Mouse (Mus musculus) c-Kit-positive CD71-positive TER-119-positive erythroid progenitor cells, embryonic 14.5 days (primary cell): ENCODE data around the gene Pxmp2.

Source experiments
- DNase-seq: peaks from one replicate; pipeline ENCODE4 v3.0.0-alpha.2; 2013; ENCODE audit warnings: low spot score

Pxmp2 gene

GRCm38 (mm10) chr5:110285770-110286445 is at the start of gene Pxmp2, which contains the start of gene Pole:
Gene Pxmp2 (minus strand): TSS chr5:110286186.
Gene Pole (plus strand): TSS chr5:110286306.
- DNase-seq = peak; percentile 91

- no peak for DNase-seq
Observed at GRCm38 (mm10) chr5:110330508-110330907, 44.5 kb upstream of the Pxmp2 start.

- DNase-seq = no peak
Observed at GRCm38 (mm10) chr5:110313127-110313526, 27.1 kb upstream of the Pxmp2 start.

GRCm38 (mm10) chr5:110308861-110309260 is 22.9 kb upstream of the Pxmp2 start:
- DNase-seq = no peak

GRCm38 (mm10) chr5:110300591-110300990 is 14.6 kb upstream of the Pxmp2 start:
- DNase-seq = no peak

GRCm38 (mm10) chr5:110296637-110297036 is 10.7 kb upstream of the Pxmp2 start:
- no peak for DNase-seq

- no peak for DNase-seq
Observed at GRCm38 (mm10) chr5:110291649-110292048, 5.7 kb upstream of the Pxmp2 start.

- DNase-seq = no peak
Observed at GRCm38 (mm10) chr5:110287084-110287475, 1.1 kb upstream of the Pxmp2 start.

GRCm38 (mm10) chr5:110286446-110287083 is 579 bp upstream of the Pxmp2 start:
- DNase-seq = no peak

- peak; percentile 51 for DNase-seq
Observed at GRCm38 (mm10) chr5:110285156-110285555, 830 bp downstream of the Pxmp2 start.

GRCm38 (mm10) chr5:110284536-110284935 is 1.4 kb downstream of the Pxmp2 start:
- DNase-seq = peak; percentile 83

GRCm38 (mm10) chr5:110281984-110282383 is 4.0 kb downstream of the Pxmp2 start:
- DNase-seq = no peak

GRCm38 (mm10) chr5:110276910-110277309 is 9.1 kb downstream of the Pxmp2 start:
- no peak for DNase-seq

GRCm38 (mm10) chr5:110276391-110276790 is 9.6 kb downstream of the Pxmp2 start:
- DNase-seq = no peak

GRCm38 (mm10) chr5:110274846-110275245 is 11.1 kb downstream of the Pxmp2 start:
- no peak for DNase-seq

GRCm38 (mm10) chr5:110274147-110274546 is 11.8 kb downstream of the Pxmp2 start:
- DNase-seq = peak; percentile 61

- no peak for DNase-seq
Observed at GRCm38 (mm10) chr5:110270242-110270641, 15.7 kb downstream of the Pxmp2 start.

- peak; percentile 85 for DNase-seq
Observed at GRCm38 (mm10) chr5:110269141-110270101, 16.6 kb downstream of the Pxmp2 start, which contains the start of gene Pgam5. Gene Pgam5 (minus strand): TSS chr5:110269913.

GRCm38 (mm10) chr5:110266941-110267340 is 19.0 kb downstream of the Pxmp2 start:
- no peak for DNase-seq

- no peak for DNase-seq
Observed at GRCm38 (mm10) chr5:110244091-110244490, 41.9 kb downstream of the Pxmp2 start.

GRCm38 (mm10) chr5:110232346-110232745 is 53.6 kb downstream of the Pxmp2 start:
- DNase-seq = no peak

- DNase-seq = peak; percentile 28
Observed at GRCm38 (mm10) chr5:110231638-110232037, 54.3 kb downstream of the Pxmp2 start.
